Mouse (Mus musculus): ENCODE measurements around the gene 1110008L16Rik.
"Not testable (repeated sequence)": the region's sequence is repeated elsewhere in the genome, so short reads cannot be mapped to it uniquely, and the experiment has no call there.

1110008L16Rik gene

DNA sequence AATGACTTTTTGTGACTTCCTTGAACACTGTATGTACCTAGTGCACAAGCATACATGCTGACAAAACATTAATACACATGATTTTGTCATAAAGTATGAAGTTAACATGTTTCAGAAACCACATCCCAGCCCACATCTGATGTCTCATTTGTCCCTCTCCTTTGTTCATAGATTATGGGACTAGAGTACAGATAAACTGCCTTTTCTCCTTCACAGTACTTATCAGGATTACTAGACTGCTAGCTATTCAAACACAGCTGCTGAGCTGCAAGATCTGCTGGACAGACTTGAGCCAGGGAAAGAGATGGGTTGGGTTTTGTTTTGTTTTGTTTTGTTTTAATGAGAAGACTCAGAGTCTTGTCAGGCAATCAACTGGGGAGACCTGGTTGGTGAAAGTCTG is 92.7 kb downstream of the 1110008L16Rik start:
- no peak for DNase-seq (ENCODE audit: low spot score in 2 of 2)

DNA sequence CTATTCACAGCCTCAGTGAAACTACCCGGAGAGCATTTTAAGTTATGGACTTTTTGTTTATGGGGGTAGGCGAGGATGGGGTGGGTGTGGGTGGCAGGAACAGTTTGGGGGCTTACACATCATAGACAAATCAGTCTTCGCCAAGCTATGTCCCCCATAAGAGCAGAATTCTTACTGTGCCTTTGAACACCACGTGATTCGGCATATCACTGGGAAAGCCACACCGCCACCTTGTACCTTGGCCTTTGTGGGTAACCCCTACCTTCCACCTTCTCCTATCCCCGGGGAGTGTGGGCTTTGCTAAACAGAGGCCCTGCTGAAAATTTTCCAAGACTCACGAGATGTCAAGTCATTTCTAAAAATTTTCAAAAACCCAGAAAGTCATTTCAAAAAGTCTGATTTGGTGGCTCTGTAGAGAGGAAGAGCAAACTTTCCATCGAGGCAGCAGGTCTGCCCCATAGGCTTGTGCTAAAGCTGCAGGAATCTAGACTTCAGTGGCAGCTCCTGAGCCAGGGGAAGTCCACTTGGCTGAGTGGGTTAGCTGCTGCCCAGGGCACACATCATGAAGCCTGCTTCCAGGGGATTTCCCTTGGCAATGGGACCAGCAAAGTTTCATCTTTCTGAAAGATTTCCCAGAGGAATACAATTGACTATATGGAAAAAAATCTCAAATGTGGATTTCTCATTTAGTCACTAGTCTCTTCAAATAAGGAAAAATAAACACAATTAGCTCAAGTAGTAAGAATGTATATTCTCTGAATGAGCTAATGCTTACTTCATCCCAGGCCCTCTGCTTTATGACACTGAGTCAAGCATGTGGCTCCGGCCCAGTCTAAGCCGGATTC is 93.6 kb downstream of the 1110008L16Rik start:
- no peak for DNase-seq (ENCODE audit: low spot score in 2 of 2)

DNA sequence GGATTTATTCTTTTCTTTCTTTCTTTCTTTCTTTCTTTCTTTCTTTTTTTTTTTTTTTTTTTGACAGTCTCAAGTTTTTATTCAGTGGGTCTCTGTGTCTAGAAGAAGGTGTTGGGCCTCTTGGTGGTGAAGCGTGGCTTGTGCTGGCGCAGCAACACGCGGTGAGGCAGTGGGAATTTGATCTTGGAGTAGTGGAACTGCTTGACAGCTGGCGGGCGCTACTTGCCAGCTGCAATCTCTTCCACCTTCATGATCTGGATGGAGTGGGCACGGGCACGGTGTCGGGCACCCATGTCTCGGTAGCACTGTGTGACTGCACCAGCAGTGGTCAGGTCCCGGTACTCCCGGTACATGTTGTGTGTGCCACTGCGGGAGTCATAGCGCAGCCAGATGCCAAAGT is 96.2 kb downstream of the 1110008L16Rik start:
- not testable (repeated sequence) for DNase-seq (ENCODE audit: low spot score in 2 of 2)

DNA sequence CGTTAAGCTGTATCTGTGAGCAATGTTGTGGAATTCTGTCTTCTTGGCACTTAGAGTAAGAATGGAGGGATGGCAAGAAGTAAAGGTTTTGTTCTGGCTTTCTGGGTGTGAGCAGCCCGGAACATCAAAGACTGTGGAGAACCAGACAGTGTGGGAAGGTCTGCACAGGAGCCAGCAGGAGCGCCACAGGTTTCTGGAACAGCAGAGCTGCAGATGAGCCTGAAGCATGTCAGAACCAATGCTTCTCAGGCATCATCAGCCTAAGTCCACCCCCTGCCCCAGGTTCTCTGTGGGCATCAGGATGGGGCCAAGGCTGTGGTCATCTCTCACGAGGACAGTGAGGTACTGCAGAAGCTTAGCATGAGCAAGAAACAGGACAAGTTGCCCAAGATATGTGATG is 97.2 kb downstream of the 1110008L16Rik start:
- no peak for DNase-seq (ENCODE audit: low spot score in 2 of 2)

DNA sequence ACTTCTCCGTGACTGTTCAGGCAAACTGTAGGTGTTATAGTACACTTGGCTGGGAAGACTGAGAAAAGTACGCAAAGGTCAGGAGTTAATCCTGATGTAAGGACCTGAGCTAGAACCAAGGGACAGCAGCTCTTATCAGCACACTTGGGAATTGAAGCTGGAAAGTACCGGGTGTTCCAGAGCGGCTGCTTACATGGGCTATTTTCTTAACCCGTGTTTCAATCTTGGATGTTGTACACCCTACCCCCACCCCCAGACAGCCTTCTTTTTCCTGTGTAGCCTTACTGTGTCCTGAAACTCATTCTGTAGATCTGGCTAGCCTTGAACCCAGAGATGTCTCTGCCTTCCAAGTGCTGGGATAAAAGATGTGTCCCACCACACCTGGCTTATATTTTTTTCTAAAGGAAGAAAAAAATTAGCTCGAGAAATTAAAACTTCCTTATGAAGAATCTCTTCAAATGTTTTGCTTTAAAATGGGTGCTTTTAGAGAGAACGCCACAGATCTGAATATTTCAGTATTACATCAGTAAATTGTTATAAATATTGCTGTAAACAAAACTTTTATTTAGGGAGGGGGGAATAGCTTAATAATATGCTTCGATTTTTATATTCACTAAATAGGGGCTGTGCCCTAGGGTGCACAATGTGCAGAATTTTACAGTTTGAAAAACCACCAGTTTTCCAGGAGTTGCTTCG is 98.3 kb downstream of the 1110008L16Rik start:
- no peak for DNase-seq (ENCODE audit: low spot score in 2 of 2)

DNA sequence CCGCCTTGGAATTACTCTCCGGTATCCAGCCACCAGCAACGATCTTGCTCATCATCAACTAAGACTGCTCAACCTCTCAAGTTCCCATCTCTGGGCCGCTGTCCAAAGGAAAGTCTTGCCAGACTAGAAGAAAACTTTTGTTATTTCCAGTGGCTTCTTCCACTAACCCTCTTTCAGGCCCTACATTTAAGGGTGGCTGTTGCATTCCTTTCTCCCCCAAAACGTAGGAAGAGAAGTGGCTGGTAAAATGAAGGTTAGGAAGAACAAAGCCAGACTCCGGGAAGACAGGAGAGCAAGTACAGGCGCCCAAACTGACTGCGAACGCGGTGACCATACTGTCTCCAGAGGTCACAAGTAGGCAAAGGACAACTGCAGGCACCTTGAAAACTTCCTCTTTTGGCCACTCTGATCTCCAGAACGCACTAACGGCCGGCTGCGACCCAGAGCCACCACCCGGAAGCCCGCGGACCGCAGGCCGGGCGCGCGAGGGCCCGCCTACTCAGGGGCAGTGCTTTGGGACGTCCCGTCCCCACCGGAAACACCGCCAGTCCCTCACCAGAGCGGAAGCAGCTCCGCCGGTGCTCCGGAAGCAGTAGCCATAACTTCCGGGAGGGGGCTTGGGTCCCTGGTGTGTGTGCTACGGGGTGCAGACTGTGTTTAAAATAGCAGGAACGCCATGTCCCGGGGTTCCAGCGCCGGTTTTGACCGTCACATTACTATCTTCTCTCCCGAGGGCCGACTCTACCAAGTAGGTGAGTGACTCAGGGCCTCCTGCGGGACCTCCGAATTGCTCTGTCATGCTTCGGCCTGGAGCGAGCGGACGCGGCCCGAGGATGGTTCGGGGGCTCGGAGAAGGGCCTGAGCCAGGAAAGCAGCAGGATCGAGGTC is 99.1 kb downstream of the 1110008L16Rik start:
- peak; percentile 86 to 89 for DNase-seq (ENCODE audit: low spot score in 2 of 2)

DNA sequence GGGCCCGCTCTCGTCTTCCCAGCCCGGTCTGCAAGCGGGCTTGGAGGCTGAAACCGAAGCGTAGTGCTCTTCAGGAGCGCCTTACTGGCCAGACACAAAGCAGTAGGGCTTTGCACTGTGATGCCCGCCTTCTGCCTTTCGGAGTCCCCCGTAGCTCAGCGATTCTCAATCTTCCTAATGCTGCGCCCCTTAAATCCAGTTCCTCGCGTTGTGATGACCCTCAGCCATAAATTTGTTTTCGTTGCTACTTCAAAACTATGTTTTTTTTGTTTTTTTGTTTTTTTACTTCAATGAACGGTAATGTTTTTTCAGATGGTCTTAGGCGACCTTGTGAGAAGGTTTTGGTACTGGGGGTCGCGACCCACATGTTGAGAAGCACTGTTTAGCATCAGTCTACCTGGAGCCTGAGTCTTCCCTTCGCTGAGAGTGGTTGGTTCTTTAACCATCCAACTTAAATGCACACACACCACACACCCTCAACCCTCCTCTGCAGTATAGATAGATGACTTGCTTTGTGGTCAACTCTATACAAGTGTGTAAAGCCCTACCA is 99.8 kb downstream of the 1110008L16Rik start:
- DNase-seq (ENCODE audit: low spot score in 2 of 2), result no peak

DNA sequence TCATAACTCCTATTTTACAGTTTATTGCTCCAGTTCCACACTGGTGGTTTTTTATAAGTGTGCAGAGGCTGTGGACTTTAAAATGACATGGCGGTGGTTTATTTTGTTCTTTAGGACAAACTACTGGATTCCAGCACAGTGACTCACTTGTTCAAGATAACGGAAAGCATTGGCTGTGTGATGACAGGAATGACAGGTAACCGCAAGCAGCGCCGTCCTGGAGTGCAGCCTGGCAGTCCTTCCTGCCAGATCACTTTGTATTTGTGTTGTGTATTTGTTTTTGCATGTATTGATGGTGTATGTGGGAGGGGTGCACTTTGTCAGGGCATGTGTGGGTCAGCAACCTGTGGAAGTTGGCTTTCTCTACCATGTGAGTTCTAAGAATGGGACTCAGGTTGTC is 108.5 kb downstream of the 1110008L16Rik start:
- no peak for DNase-seq (ENCODE audit: low spot score in 2 of 2)

DNA sequence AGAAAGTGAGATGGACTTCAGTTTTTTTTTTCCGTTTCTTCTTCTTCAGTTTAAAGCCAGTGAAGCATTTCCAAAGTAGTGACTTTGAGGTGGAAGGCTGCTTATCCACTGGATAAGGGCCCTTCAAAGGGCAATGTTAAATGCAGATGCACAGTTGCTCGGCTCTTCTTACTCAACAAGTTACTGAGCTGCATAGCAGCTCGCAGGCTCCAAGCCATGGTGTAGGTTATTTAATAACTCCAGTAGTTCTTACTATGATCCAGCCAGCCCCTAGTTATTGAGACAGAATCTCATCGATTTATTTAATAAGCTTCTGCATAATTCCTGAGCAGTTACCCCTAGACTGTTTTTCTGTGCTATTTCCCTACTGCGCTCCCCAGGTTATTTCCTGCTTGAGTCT is 115.9 kb downstream of the 1110008L16Rik start:
- no peak for DNase-seq (ENCODE audit: low spot score in 2 of 2)

DNA sequence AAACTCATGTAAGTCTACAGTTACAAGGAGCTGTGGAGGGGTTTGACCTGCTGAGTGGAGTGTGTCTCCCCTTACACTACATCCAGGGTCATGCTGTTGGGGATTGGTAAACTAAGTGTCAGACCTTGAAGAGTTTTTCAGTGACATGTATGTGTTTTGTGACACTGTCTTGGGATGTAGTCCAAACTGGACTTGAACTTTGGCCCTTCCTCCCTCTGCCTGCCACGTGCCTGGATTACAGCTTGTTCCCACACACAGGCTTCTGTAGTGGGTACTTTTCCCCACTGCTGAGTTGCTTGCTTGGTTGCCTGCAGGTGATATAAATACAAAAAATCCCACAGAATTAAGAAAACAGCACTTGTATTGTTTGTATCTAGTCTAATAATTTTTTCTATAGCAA is 116.4 kb downstream of the 1110008L16Rik start:
- no peak for DNase-seq (ENCODE audit: low spot score in 2 of 2)

DNA sequence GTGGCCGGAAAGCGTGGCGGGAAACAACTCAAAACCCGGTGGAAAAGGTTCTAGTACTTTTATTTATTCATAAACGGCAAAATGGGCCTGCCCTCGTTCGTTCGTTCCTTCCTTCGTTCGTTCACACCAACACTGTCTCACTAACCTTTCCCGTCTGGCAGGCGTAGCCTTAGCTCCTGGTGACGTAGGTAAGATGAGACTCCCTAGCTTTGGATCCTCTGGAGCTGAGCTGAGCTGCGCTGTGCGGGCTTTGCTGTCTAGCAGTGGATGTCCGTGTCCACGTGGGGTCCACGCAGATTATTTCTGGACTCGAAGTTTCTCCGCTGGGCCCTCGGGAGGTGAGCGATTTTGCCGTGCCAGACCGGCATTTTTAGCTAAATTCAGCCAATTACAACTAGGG is 120.8 kb downstream of the 1110008L16Rik start:
- DNase-seq (ENCODE audit: low spot score in 2 of 2), result no peak

DNA sequence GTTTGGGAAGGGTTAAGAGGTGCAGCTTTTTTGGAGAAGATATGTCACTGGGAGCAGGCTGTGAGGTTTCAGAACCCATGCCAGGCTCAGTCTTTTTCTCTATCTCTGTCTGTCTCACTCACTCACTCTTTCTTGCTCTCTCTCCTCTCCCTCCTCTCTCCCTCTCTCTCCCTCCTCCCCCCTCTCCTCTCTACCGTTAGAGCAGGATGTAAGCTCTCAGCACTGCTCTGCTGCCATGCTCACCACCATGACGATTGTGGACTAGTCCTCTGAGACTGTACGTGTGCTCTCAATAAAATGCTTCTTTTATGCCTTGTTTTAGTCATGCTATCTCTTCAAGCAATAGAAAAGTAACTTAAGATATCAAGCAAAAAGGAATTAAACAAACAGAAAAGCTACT is 122.7 kb downstream of the 1110008L16Rik start:
- no peak for DNase-seq (ENCODE audit: low spot score in 2 of 2)

DNA sequence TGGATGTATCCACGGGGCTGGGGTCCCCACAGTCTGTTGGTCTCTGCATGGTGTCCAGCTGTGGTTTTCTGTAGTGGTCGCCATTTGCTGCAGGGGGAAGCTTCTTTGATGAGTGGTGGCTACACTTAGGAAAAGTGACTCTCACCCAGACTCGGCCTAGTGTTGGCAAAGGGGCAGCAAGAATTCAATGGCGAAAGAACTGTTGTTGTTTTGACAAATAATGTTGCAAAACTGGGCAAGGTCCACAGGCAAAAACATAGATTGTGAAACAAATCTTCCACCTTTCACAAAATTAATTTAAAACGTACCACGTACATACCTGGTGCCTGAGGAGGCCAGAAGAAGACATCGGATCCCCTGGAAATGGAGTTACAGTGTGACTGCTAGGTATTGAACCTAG is 126.9 kb downstream of the 1110008L16Rik start:
- no peak for DNase-seq (ENCODE audit: low spot score in 2 of 2)

DNA sequence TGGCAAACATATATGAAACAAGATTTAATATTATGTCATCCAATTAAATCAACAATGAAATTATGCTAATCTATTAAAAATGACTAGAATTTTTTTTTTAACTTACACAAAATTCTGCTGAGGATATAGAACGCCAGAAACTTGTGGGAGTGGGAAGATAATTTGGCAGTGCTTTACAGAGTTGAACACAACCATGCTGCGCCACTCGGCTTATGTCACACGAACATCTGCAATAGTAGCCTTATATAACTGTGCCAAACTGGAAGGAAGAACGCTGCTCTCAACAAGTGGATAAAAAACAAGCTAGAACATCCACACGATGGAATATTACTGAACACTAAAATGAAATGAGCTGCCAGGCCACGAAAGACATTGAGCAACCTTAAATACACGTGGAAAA is 129.8 kb downstream of the 1110008L16Rik start:
- peak in 1 of 2 experiments; percentile 19 for DNase-seq (ENCODE audit: low spot score in 2 of 2)

DNA sequence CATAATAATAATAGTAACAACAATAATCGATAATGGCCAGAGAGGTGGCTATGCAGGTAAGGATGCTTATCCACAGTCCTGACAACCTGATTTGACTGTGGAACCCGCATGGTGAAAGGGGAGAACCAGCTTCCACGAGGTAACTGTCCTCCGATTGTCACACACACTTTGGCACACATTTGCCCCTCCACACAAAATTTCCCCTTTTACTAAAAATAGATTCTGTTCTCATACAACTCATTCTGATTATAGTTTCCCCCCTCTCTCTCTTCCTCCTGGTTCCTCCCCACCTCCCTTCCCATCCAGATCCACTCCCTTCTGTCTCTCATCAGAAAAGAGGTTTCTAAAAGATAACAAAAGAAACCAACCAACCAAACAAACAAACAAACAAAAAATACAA is 130.6 kb downstream of the 1110008L16Rik start:
- DNase-seq (ENCODE audit: low spot score in 2 of 2), result no peak
